Mouse (Mus musculus) midbrain, embryonic 11.5 days (tissue): ENCODE measurements around the gene Fig4. TPM values are rescaled to one million over a fixed set of nuclear protein-coding genes. Genes with fewer than 3 reads are reported as not detected.

Experiments
- ATAC-seq: fragments of 200-750 bp; cut with Nextera tagmentation; 2 replicates; pipeline ENCODE4 v1.8.0; 2017; ENCODE audit warnings: moderate TSS enrichment, moderate library complexity; ENCODE audit not compliant: low FRiP score
- DNase-seq: peaks from one replicate; pipeline ENCODE4 v3.0.0; 2015; ENCODE audit warnings: low spot score; ENCODE audit errors: missing footprints
- H3K27ac ChIP-seq: fragments of 300-500 bp; sonication (generic); 2 replicates; pipeline ENCODE4 v1.5.1; 2014; ENCODE audit warnings: low read depth, low read length
- H3K27me3 ChIP-seq: fragments of 300-500 bp; sonication (generic); 2 replicates; pipeline ENCODE4 v1.6.1; 2014; ENCODE audit warnings: mild to moderate bottlenecking, low read length, moderate library complexity, mixed read lengths; ENCODE audit not compliant: control insufficient read depth, insufficient read depth
- H3K36me3 ChIP-seq: fragments of 300-500 bp; sonication (generic); 2 replicates; pipeline ENCODE4 v1.6.1; 2014; ENCODE audit warnings: mild to moderate bottlenecking, low read length, moderate library complexity, mixed read lengths; ENCODE audit not compliant: control insufficient read depth, insufficient read depth
- H3K4me1 ChIP-seq: fragments of 300-500 bp; sonication (generic); 2 replicates; pipeline ENCODE4 v1.6.1; 2014; ENCODE audit warnings: low read length; ENCODE audit not compliant: control insufficient read depth, insufficient read depth
- H3K4me2 ChIP-seq: fragments of 300-500 bp; sonication (generic); 2 replicates; pipeline ENCODE4 v1.6.1; 2014; ENCODE audit warnings: mild to moderate bottlenecking, moderate library complexity
- H3K4me3 ChIP-seq: fragments of 300-500 bp; sonication (generic); 2 replicates; pipeline ENCODE4 v1.5.1; 2014; ENCODE audit warnings: low read depth, low read length
- H3K9ac ChIP-seq: fragments of 300-500 bp; sonication (generic); 2 replicates; pipeline ENCODE4 v1.6.1; 2014; ENCODE audit warnings: low read length
- H3K9me3 ChIP-seq: fragments of 300-500 bp; sonication (generic); 2 replicates; pipeline ENCODE4 v1.6.1; 2016; ENCODE audit warnings: low read length; ENCODE audit not compliant: control insufficient read depth
- WGBS: fragments of 180-500 bp; shearing (Covaris S2); extraction: QIAGEN DNeasy Blood & Tissue Kit; methylation state at CpG from one replicate; pipeline ENCODE4 v1.1.7; 2014; 5-methylcytosine and 5-hydroxymethylcytosine counted together
- polyA plus RNA-seq: library from polyadenylated mRNA; unstranded; fragments of >200 nt; fragmentation: Nextera tagmentation; extraction: Ambion mirVana; gene quantifications from 2 replicates; pipeline ENCODE4 v1.2.1, GENCODE M21; 2014

Fig4 gene
- polyA plus RNA-seq, 1 experiment from 2014 or later = 22.4 TPM

DNA sequence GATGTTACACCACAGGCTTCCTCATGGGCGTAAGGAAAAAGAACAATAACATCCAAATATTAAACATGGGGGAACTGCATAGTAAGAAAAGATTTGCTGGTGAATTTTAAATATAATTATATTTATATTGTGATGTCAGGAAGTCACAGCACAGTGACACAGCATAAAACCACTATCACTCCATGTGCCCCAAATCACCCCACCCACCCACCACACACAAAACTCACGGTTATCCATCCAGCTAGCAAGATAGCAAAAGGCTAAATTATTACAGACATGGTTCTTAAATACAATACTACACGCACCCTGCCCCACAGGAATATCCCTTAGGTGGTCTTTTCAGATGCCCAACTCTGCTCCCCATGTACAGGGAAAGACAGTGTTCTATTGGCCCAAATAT lies 89.0 kb downstream of the Fig4 start:
- ATAC-seq = no peak
- H3K4me2 ChIP-seq = no peak overlapping the region
- H3K9ac ChIP-seq = no peak overlapping the region
- H3K4me1 ChIP-seq = peaks cover 3% of the 10 kb centered on the region; the same call in 1 of the 2 replicates
- no peaks in the 10 kb centered on the region for H3K36me3 ChIP-seq
- no peak overlapping the region for H3K27ac ChIP-seq
- no peaks in the 10 kb centered on the region for H3K27me3 ChIP-seq
- no peak overlapping the region for H3K4me3 ChIP-seq
- no peak for DNase-seq
- 86% methylated on average over 3 of the region's 3 CpGs for WGBS
- H3K9me3 ChIP-seq = no peaks in the 10 kb centered on the region

DNA sequence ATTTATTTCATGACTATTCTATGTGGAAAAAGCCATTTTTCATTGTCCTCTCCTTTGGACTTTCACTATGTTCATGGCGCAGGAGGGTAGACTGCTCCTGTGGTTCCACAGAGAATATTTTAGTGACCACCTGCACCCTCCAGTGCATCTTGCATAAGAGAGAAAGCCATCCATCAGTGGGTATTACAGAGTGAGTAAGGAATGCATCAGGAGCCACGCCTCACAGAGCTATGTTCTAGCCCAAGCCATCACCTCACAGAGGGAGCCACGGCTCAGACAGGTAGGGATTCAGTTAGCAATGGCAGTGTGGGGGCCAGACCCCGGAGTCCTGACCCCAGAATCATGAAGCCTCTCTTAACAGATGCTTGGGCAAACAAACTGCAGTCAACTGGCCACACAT lies 93.5 kb downstream of the Fig4 start:
- H3K27ac ChIP-seq = peak overlapping the region; percentile 37; the same call in 1 of the 2 replicates

DNA sequence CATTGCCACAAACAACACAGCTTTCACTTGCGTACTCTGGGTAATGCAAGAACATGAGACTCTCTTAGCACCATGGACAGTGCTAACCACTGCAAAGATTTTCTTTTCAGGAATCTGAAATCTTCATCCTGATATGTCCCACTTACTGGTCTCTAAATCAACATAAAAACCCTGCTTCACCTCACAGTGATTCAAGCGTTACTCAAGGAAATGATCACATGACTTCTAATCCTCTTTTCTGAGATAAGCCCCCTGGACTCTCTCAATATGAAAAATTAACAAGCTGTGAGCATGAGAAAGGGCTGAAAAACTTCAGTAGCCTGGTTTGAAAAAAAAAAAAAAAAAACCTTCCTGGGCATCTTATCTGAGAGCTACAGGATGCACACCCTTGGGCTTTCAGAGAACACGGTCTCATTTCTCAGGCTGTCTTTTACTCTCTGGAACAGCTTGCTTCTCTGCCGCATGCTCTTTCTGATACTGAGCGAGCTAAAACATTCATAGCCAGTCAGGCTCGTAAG lies 94.1 kb downstream of the Fig4 start:
- Histone ChIP-seq H3K4me3 (no peak overlapping the region), H3K9me3 (no peaks in the 10 kb centered on the region), H3K27me3 (no peaks in the 10 kb centered on the region), H3K4me2 (no peak overlapping the region), H3K4me1 (peaks cover 3% of the 10 kb centered on the region; the same call in 1 of the 2 replicates), H3K9ac (no peak overlapping the region), H3K27ac (no peak overlapping the region; the same call in 1 of the 2 replicates), H3K36me3 (no peaks in the 10 kb centered on the region)
- WGBS = 68% methylated on average over 6 of the region's 6 CpGs
- no peak for DNase-seq
- peak; percentile 46; the same call in 1 of the 2 replicates for ATAC-seq

More for the DNA sequence above, 93.5 kb downstream of the Fig4 start:
- 83% methylated on average over 4 of the region's 4 CpGs for WGBS
- ATAC-seq = 0 out of 2 replicates have a peak, but pooled peaks have one; percentile 42
- Histone ChIP-seq H3K4me3 (no peak overlapping the region), H3K9me3 (no peaks in the 10 kb centered on the region), H3K4me2 (no peak overlapping the region), H3K36me3 (no peaks in the 10 kb centered on the region), H3K4me1 (peaks cover 3% of the 10 kb centered on the region; the same call in 1 of the 2 replicates), H3K27me3 (no peaks in the 10 kb centered on the region), H3K9ac (no peak overlapping the region)
- no peak for DNase-seq

DNA sequence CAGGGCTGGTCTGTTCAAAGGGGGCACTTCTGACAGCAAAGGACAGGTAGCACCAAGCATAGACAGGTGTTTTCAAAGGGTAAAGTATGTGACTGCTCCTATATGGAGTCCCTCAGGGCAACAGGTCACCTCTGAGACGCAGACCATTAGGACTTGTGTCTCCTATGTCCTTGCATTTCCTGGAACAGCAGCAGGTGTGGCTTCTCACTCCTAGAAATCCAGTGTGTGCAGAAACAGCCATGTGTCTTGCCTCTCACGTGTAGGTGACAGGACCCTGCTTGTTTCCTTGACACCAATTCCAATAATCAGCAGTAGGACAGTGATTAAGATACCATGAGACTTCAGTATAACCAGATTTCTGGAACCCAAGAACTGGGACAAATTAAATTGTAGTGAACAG lies 97.4 kb downstream of the Fig4 start:
- no peak for DNase-seq
- 82% methylated on average over 2 of the region's 2 CpGs for WGBS

DNA sequence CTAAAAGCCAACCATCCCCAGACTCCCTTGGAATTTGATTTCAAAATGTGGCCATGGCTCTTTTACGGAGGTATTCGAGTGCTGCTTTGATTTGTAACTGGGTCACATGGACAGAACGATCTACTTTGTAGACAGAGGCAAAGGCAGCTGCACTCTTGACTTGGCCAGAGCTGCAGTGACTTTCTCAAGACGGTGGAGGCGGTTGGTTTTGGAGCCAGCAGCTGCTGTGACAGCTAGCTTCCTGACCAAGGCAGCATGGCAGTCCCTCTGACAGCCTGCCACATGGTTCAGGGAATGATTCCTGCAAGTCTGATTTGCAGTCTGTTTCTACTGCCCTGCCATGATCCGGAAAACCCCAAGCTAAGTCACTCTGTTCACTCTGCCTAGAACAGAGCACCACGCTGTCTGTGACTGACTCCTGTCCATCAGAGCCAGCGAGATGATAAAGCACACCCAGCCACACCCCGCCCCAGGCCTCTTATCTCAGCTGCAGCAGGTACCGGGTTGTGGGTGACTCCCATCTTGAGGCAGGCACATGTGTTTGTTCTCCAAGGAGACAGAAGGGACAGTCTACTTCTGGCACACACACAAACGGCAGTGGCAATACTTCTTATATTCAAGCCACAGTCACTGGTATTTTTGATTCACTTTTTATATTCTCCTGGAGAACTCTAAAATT lies 98.3 kb downstream of the Fig4 start:
- Histone ChIP-seq H3K9ac (no peak overlapping the region), H3K27ac (no peak overlapping the region), H3K27me3 (no peaks in the 10 kb centered on the region), H3K4me3 (no peak overlapping the region), H3K9me3 (no peaks in the 10 kb centered on the region), H3K4me2 (no peak overlapping the region), H3K4me1 (peaks cover 2% of the 10 kb centered on the region; the same call in 1 of the 2 replicates), H3K36me3 (no peaks in the 10 kb centered on the region)
- 82% methylated on average over 11 of the region's 11 CpGs for WGBS
- DNase-seq = no peak
- no peak for ATAC-seq

More for the DNA sequence above, 97.4 kb downstream of the Fig4 start:
- no peak for ATAC-seq
- Histone ChIP-seq H3K36me3 (no peaks in the 10 kb centered on the region), H3K27me3 (no peaks in the 10 kb centered on the region), H3K27ac (no peak overlapping the region), H3K9me3 (no peaks in the 10 kb centered on the region), H3K4me3 (no peak overlapping the region), H3K4me1 (peaks cover 2% of the 10 kb centered on the region; the same call in 1 of the 2 replicates), H3K9ac (no peak overlapping the region), H3K4me2 (no peak overlapping the region)

- ATAC-seq (no peak), DNase-seq (no peak)
- WGBS = 51% methylated on average over 5 of the region's 5 CpGs
- Histone ChIP-seq H3K27me3 (no peaks in the 10 kb centered on the region), H3K4me1 (peaks cover 2% of the 10 kb centered on the region; the same call in 1 of the 2 replicates), H3K4me2 (no peak overlapping the region), H3K36me3 (no peaks in the 10 kb centered on the region), H3K9ac (no peak overlapping the region), H3K9me3 (no peaks in the 10 kb centered on the region), H3K27ac (no peak overlapping the region), H3K4me3 (no peak overlapping the region)
These were observed 98.9 kb downstream of the Fig4 start for GRCm38 (mm10) chr10:41204191-41204590.

DNA sequence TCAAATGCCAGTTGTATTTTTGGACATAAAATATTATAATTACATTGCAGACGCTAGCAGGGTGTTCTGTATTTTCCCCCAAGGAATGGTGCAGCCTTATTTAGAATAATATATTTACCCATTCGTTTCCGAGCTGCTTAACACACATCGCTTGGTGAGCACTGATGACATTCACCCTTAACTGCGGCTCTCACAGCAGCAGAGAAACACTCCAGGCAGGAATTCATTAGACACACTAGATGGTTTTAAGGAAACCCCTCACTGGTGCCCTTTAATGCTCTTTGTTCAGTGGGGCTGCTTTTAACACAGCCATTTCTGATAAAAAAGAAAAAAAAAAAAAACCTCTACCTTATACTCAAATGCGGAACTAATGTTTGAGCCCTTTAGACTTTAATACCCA lies 104.3 kb downstream of the Fig4 start:
- Histone ChIP-seq H3K4me1 (0 out of 2 replicates have a peak, but pooled peaks cover 2% of the 10 kb centered on the region), H3K36me3 (no peaks in the 10 kb centered on the region), H3K4me2 (no peak overlapping the region), H3K27ac (no peak overlapping the region), H3K4me3 (no peak overlapping the region), H3K9me3 (no peaks in the 10 kb centered on the region), H3K27me3 (no peaks in the 10 kb centered on the region), H3K9ac (no peak overlapping the region)
- ATAC-seq (no peak), DNase-seq (no peak)
- WGBS = 36% methylated on average over 6 of the region's 6 CpGs

- Histone ChIP-seq H3K4me3 (no peak overlapping the region), H3K4me2 (no peak overlapping the region), H3K4me1 (0 out of 2 replicates have a peak, but pooled peaks cover 2% of the 10 kb centered on the region), H3K9me3 (no peaks in the 10 kb centered on the region), H3K9ac (no peak overlapping the region), H3K36me3 (no peaks in the 10 kb centered on the region), H3K27ac (no peak overlapping the region), H3K27me3 (no peaks in the 10 kb centered on the region)
- no peak for DNase-seq
- WGBS = 91% methylated on average over 5 of the region's 5 CpGs
- no peak for ATAC-seq
These were observed 105.3 kb downstream of the Fig4 start for GRCm38 (mm10) chr10:41197788-41198187.

GRCm38 (mm10) chr10:41196295-41196694 lies 106.8 kb downstream of the Fig4 start:
- Histone ChIP-seq H3K27ac (no peak overlapping the region), H3K9me3 (no peaks in the 10 kb centered on the region), H3K9ac (no peak overlapping the region), H3K27me3 (no peaks in the 10 kb centered on the region), H3K4me3 (no peak overlapping the region), H3K36me3 (no peaks in the 10 kb centered on the region), H3K4me2 (no peak overlapping the region), H3K4me1 (0 out of 2 replicates have a peak, but pooled peaks cover under 1% of the 10 kb centered on the region)
- DNase-seq = no peak
- WGBS = 67% methylated on average over 4 of the region's 4 CpGs
- no peak for ATAC-seq
